Mouse (Mus musculus): ENCODE results near the gene Rpl19. TPM values are rescaled to one million over a fixed set of nuclear protein-coding genes. Genes with fewer than 3 reads are reported as not detected.

The Rpl19 gene
- 689 and 706 TPM in 2 replicates for polyA plus RNA-seq (2015; fragmentation: Nextera tagmentation; extraction: Ambion mirVana)

GRCm38 (mm10) chr11:98026570-98027296 lies at the start of gene Rpl19:
TSS of gene Rpl19 (plus strand) at chr11:98026710.
- Histone ChIP-seq H3K9ac (peak within 1 kb of the TSS; percentile 100), H3K4me2 (peak within 1 kb of the TSS; percentile 97), H3K27ac (peak within 1 kb of the TSS; percentile 95), H3K4me1 (replicated peaks) (peaks cover 29% of the 10 kb centered on the region), H3K4me3 (peak within 1 kb of the TSS; percentile 99), H3K9me3 (no peaks in the 10 kb centered on the region), H3K27me3 (no peaks in the 10 kb centered on the region), H3K36me3 (peaks cover 33% of the 10 kb centered on the region)
- 1% methylated on average over 65 of the region's 69 CpGs for WGBS
- peak; percentile 65 for ATAC-seq (ENCODE audit: low FRiP score)

- no peak overlapping the region for H3K27ac ChIP-seq
- H3K4me1 ChIP-seq (replicated peaks): peaks cover 3% of the 10 kb centered on the region
- no peaks in the 10 kb centered on the region for H3K9me3 ChIP-seq
- no peaks in the 10 kb centered on the region for H3K36me3 ChIP-seq
- no peak for ATAC-seq (ENCODE audit: low FRiP score)
- 83% methylated on average over 5 of the region's 5 CpGs for WGBS
- no peak overlapping the region for H3K4me2 ChIP-seq
- no peak overlapping the region for H3K9ac ChIP-seq
- no peak overlapping the region for H3K4me3 ChIP-seq
- no peaks in the 10 kb centered on the region for H3K27me3 ChIP-seq
Observed at GRCm38 (mm10) chr11:97977797-97978196, 48.7 kb upstream of the Rpl19 start.

- Histone ChIP-seq H3K4me3 (no peak overlapping the region), H3K27me3 (peaks cover 2% of the 10 kb centered on the region; the same call in 1 of the 2 replicates), H3K9me3 (no peaks in the 10 kb centered on the region), H3K4me1 (replicated peaks) (peaks cover 3% of the 10 kb centered on the region), H3K27ac (no peak overlapping the region), H3K36me3 (no peaks in the 10 kb centered on the region), H3K4me2 (no peak overlapping the region), H3K9ac (no peak overlapping the region)
- no peak for ATAC-seq (ENCODE audit: low FRiP score)
- WGBS: 88% methylated on average over 13 of the region's 13 CpGs
Observed at GRCm38 (mm10) chr11:97978392-97978791, 48.1 kb upstream of the Rpl19 start.

- Histone ChIP-seq H3K27ac (no peak overlapping the region), H3K27me3 (peaks cover 18% of the 10 kb centered on the region), H3K36me3 (no peaks in the 10 kb centered on the region), H3K4me3 (no peak overlapping the region), H3K9me3 (no peaks in the 10 kb centered on the region), H3K4me1 (replicated peaks) (peaks cover 3% of the 10 kb centered on the region), H3K9ac (no peak overlapping the region), H3K4me2 (no peak overlapping the region)
- WGBS: 68% methylated on average over 10 of the region's 10 CpGs
- ATAC-seq (ENCODE audit: low FRiP score): no peak
Observed at GRCm38 (mm10) chr11:97979824-97980495, 46.5 kb upstream of the Rpl19 start.

GRCm38 (mm10) chr11:97980531-97980966 lies 46.0 kb upstream of the Rpl19 start:
- Histone ChIP-seq H3K4me2 (no peak overlapping the region), H3K27ac (peak overlapping the region; percentile 24; the same call in 1 of the 2 replicates), H3K4me3 (no peak overlapping the region), H3K9me3 (no peaks in the 10 kb centered on the region), H3K4me1 (replicated peaks) (peaks cover 3% of the 10 kb centered on the region), H3K36me3 (no peaks in the 10 kb centered on the region), H3K9ac (no peak overlapping the region), H3K27me3 (peaks cover 24% of the 10 kb centered on the region)
- ATAC-seq (ENCODE audit: low FRiP score): no peak
- WGBS: 59% methylated on average over 9 of the region's 9 CpGs

- 94% methylated on average over 9 of the region's 9 CpGs for WGBS
- Histone ChIP-seq H3K9ac (no peak overlapping the region), H3K9me3 (no peaks in the 10 kb centered on the region), H3K4me3 (no peak overlapping the region), H3K4me1 (replicated peaks) (peaks cover 21% of the 10 kb centered on the region), H3K4me2 (no peak overlapping the region), H3K36me3 (no peaks in the 10 kb centered on the region), H3K27ac (no peak overlapping the region), H3K27me3 (peaks cover 41% of the 10 kb centered on the region)
- no peak for ATAC-seq (ENCODE audit: low FRiP score)
Observed at GRCm38 (mm10) chr11:97982721-97983120, 43.8 kb upstream of the Rpl19 start.

- H3K4me2 ChIP-seq: no peak overlapping the region
- H3K4me3 ChIP-seq: no peak overlapping the region
- H3K9me3 ChIP-seq: no peaks in the 10 kb centered on the region
- H3K9ac ChIP-seq: no peak overlapping the region
- no peak for ATAC-seq (ENCODE audit: low FRiP score)
- peaks cover 23% of the 10 kb centered on the region for H3K4me1 ChIP-seq (replicated peaks)
- 93% methylated on average over 3 of the region's 3 CpGs for WGBS
- no peaks in the 10 kb centered on the region for H3K36me3 ChIP-seq
- H3K27ac ChIP-seq: no peak overlapping the region
- H3K27me3 ChIP-seq: peaks cover 41% of the 10 kb centered on the region
Observed at GRCm38 (mm10) chr11:97983506-97983905, 43.0 kb upstream of the Rpl19 start.

- WGBS: 65% methylated on average over 1 of the region's 1 CpGs
- H3K9me3 ChIP-seq: no peaks in the 10 kb centered on the region
- ATAC-seq (ENCODE audit: low FRiP score): no peak
- H3K27ac ChIP-seq: no peak overlapping the region
- H3K9ac ChIP-seq: no peak overlapping the region
- H3K27me3 ChIP-seq: peaks cover 41% of the 10 kb centered on the region
- H3K4me2 ChIP-seq: no peak overlapping the region
- H3K36me3 ChIP-seq: no peaks in the 10 kb centered on the region
- no peak overlapping the region for H3K4me3 ChIP-seq
- H3K4me1 ChIP-seq (replicated peaks): peaks cover 23% of the 10 kb centered on the region
Observed at GRCm38 (mm10) chr11:97983983-97984382, 42.5 kb upstream of the Rpl19 start.

- Histone ChIP-seq H3K36me3 (no peaks in the 10 kb centered on the region), H3K27ac (no peak within 1 kb of the TSS), H3K27me3 (peaks cover 50% of the 10 kb centered on the region), H3K9ac (peak within 1 kb of the TSS; percentile 73), H3K4me3 (peak within 1 kb of the TSS; percentile 84), H3K4me1 (replicated peaks) (peaks cover 35% of the 10 kb centered on the region), H3K9me3 (no peaks in the 10 kb centered on the region), H3K4me2 (peak within 1 kb of the TSS; percentile 84)
- ATAC-seq (ENCODE audit: low FRiP score): no peak
- 3% methylated on average over 71 of the region's 74 CpGs for WGBS
Observed at GRCm38 (mm10) chr11:97985727-97986677, 40.5 kb upstream of the Rpl19 start, which contains the start of gene Plxdc1. TSS of gene Plxdc1 (minus strand) at chr11:97986444.

- 24% methylated on average over 14 of the region's 17 CpGs for WGBS
- no peak for ATAC-seq (ENCODE audit: low FRiP score)
- peaks cover 50% of the 10 kb centered on the region for H3K27me3 ChIP-seq
- H3K9ac ChIP-seq: peak overlapping the region; percentile 73; the same call in 1 of the 2 replicates
- H3K9me3 ChIP-seq: no peaks in the 10 kb centered on the region
- H3K4me3 ChIP-seq: peak overlapping the region; percentile 84
- peaks cover 35% of the 10 kb centered on the region for H3K4me1 ChIP-seq (replicated peaks)
- H3K36me3 ChIP-seq: no peaks in the 10 kb centered on the region
- no peak overlapping the region for H3K27ac ChIP-seq
- H3K4me2 ChIP-seq: peak overlapping the region; percentile 84
Observed at GRCm38 (mm10) chr11:97986738-97987465, 39.6 kb upstream of the Rpl19 start.

All from hindbrain, embryonic 13.5 days (tissue).